ENCODE assay signal across 11 mouse cellular contexts in genomic region chr9:70890736-70891135, GRCm38 (mm10).
DNase-seq lines count a peak whose midpoint lies in the region; ATAC-seq and TF ChIP-seq lines count a peak whose summit lies in the region.
"Had no signal": no experiment of that assay in that cellular context is flagged by ENCODE, and none has a peak within 500 bp of the region (broad histone marks: within the 10 kb centered on the region; RNA-seq: fewer than 3 reads in every experiment).

No protein-coding gene starts in this region.

- H3K27me3 ChIP-seq in kidney, adult 2 months (replicated peaks; ENCODE audit: control insufficient read depth, insufficient read depth, low read length), result no peaks in the 10 kb centered on the region
- H3K27me3 ChIP-seq in midbrain, embryonic 11.5 days (ENCODE audit: control insufficient read depth, insufficient read depth, low read length), result no peaks in the 10 kb centered on the region
- no peaks in the 10 kb centered on the region for H3K27me3 ChIP-seq in midbrain, embryonic 16.5 days (ENCODE audit: control insufficient read depth, insufficient read depth, low read depth, low read length)
- H3K27me3 ChIP-seq in liver, embryonic 14.5 days (ENCODE audit: control insufficient read depth, insufficient read depth, low read length), result no peaks in the 10 kb centered on the region
- H3K27me3 ChIP-seq: embryonic facial prominence, embryonic 13.5 days; forebrain, embryonic 12.5 days had no signal

- peak; percentile 30 for DNase-seq in kidney, adult 2 months
- DNase-seq in kidney, adult 9 months, result no peak
- peak; percentile 33 for DNase-seq in midbrain, embryonic 11.5 days (ENCODE audit: low spot score, missing footprints)
- no peak for DNase-seq in liver, embryonic 14.5 days (ENCODE audit: low read depth in 3 of 3, low spot score in 3 of 3)
- peak; percentile 83 for DNase-seq in testis, postnatal 10 days (ENCODE audit: low spot score)
- DNase-seq: cerebellum, postnatal 36 days; right cerebral cortex, postnatal 14 days had no signal

- no peak for TF ChIP-seq POLR2A in kidney, adult 2 months (IDR thresholded peaks at IDR 0.05; ENCODE audit: low read depth, low read length)

- no peaks in the 10 kb centered on the region for H3K36me3 ChIP-seq in kidney, adult 2 months (ENCODE audit: control insufficient read depth, insufficient read depth, low read length)
- H3K36me3 ChIP-seq in midbrain, embryonic 11.5 days (ENCODE audit: control insufficient read depth, insufficient read depth, low read length), result no peaks in the 10 kb centered on the region
- H3K36me3 ChIP-seq in midbrain, embryonic 16.5 days (ENCODE audit: control insufficient read depth, insufficient read depth, low read length), result no peaks in the 10 kb centered on the region
- no peaks in the 10 kb centered on the region for H3K36me3 ChIP-seq in liver, embryonic 14.5 days (replicated peaks; ENCODE audit: control insufficient read depth, insufficient read depth, low read depth)
- H3K36me3 ChIP-seq: embryonic facial prominence, embryonic 13.5 days; forebrain, embryonic 12.5 days had no signal

- H3K4me1 ChIP-seq in kidney, adult 2 months (ENCODE audit: control insufficient read depth, insufficient read depth, low read length), result 0 out of 2 replicates have a peak, but pooled peaks cover 4% of the 10 kb centered on the region
- H3K4me1 ChIP-seq in midbrain, embryonic 11.5 days (ENCODE audit: control insufficient read depth, insufficient read depth, low read length), result no peaks in the 10 kb centered on the region
- H3K4me1 ChIP-seq in midbrain, embryonic 16.5 days (ENCODE audit: control insufficient read depth, insufficient read depth, low read length), result no peaks in the 10 kb centered on the region
- H3K4me1 ChIP-seq in liver, embryonic 14.5 days (replicated peaks; ENCODE audit: control insufficient read depth in 2 of 2, insufficient read depth in 2 of 2, low read length in 1 of 2), result peaks cover 30 to 55% of the 10 kb centered on the region in 2 experiments
- H3K4me1 ChIP-seq: forebrain, embryonic 12.5 days had no signal

- no peak overlapping the region for H3K9ac ChIP-seq in midbrain, embryonic 11.5 days (ENCODE audit: low read length)
- H3K9ac ChIP-seq in midbrain, embryonic 16.5 days (ENCODE audit: low read depth, low read length), result no peak overlapping the region
- no peak overlapping the region for H3K9ac ChIP-seq in liver, embryonic 14.5 days (replicated peaks)
- H3K9ac ChIP-seq: embryonic facial prominence, embryonic 13.5 days; forebrain, embryonic 12.5 days had no signal

- no peak overlapping the region for H3K27ac ChIP-seq in kidney, adult 2 months (ENCODE audit: insufficient read depth, low read depth, low read length)
- H3K27ac ChIP-seq in midbrain, embryonic 11.5 days (ENCODE audit: low read depth, low read length), result no peak overlapping the region
- H3K27ac ChIP-seq in midbrain, embryonic 16.5 days (ENCODE audit: low read length), result no peak overlapping the region
- peak overlapping the region; percentile 1 for H3K27ac ChIP-seq in liver, embryonic 14.5 days
- H3K27ac ChIP-seq: embryonic facial prominence, embryonic 13.5 days; forebrain, embryonic 12.5 days had no signal

- no peak for ATAC-seq in midbrain, embryonic 11.5 days (ENCODE audit: low FRiP score)
- no peak for ATAC-seq in midbrain, embryonic 16.5 days
- no peak for ATAC-seq in liver, embryonic 14.5 days (ENCODE audit: insufficient read depth)
- ATAC-seq in activated CD4-positive, CD25-positive, alpha-beta regulatory T cell, adult 4 months, result no peak

- no peak for TF ChIP-seq EP300 in liver, embryonic 14.5 days (IDR thresholded peaks at IDR 0.05; ENCODE audit: low read depth)

- 88% methylated on average over 7 of the region's 7 CpGs for WGBS in kidney, adult 2 months
- 87% methylated on average over 7 of the region's 7 CpGs for WGBS in midbrain, embryonic 11.5 days
- 85% methylated on average over 7 of the region's 7 CpGs for WGBS in midbrain, embryonic 16.5 days
- WGBS in liver, embryonic 14.5 days (ENCODE audit: insufficient replicate concordance), result 76% methylated on average over 7 of the region's 7 CpGs

- TF ChIP-seq CTCF in kidney, adult 2 months (conservative IDR thresholded peaks at IDR 0.05; ENCODE audit: insufficient read depth, insufficient read length, low read depth, low read length), result no peak
- no peak for TF ChIP-seq CTCF in liver, embryonic 14.5 days (IDR thresholded peaks at IDR 0.05; ENCODE audit: low read depth)

- H3K9me3 ChIP-seq in midbrain, embryonic 11.5 days (ENCODE audit: control insufficient read depth, low read length), result no peaks in the 10 kb centered on the region
- H3K9me3 ChIP-seq in midbrain, embryonic 16.5 days (replicated peaks; ENCODE audit: control insufficient read depth, low read length, poor library complexity, severe bottlenecking), result no peaks in the 10 kb centered on the region
- no peaks in the 10 kb centered on the region for H3K9me3 ChIP-seq in liver, embryonic 14.5 days (ENCODE audit: control insufficient read depth, low read length)
- H3K9me3 ChIP-seq: embryonic facial prominence, embryonic 13.5 days; forebrain, embryonic 12.5 days had no signal

- no peak overlapping the region for H3K4me3 ChIP-seq in kidney, adult 2 months (ENCODE audit: insufficient read depth, low read depth, low read length)
- H3K4me3 ChIP-seq in midbrain, embryonic 11.5 days (ENCODE audit: low read depth, low read length), result no peak overlapping the region
- no peak overlapping the region for H3K4me3 ChIP-seq in midbrain, embryonic 16.5 days (ENCODE audit: low read depth, low read length)
- H3K4me3 ChIP-seq in liver, embryonic 14.5 days (ENCODE audit: insufficient read depth in 1 of 2, low read depth in 2 of 2, low read length in 2 of 2), result no peak overlapping the region
- H3K4me3 ChIP-seq: embryonic facial prominence, embryonic 13.5 days; forebrain, embryonic 12.5 days had no signal

- no peak overlapping the region for H3K4me2 ChIP-seq in midbrain, embryonic 11.5 days
- H3K4me2 ChIP-seq in midbrain, embryonic 16.5 days (ENCODE audit: low read length), result no peak overlapping the region
- H3K4me2 ChIP-seq in liver, embryonic 14.5 days (ENCODE audit: low read depth), result no peak overlapping the region
- H3K4me2 ChIP-seq: embryonic facial prominence, embryonic 13.5 days; forebrain, embryonic 12.5 days had no signal

Comparison
In these comparisons a context has a peak if more than half of its experiments do, and no peak if none do; other contexts are left out.
1. DNase-seq: peak in kidney, adult 2 months (single experiment), midbrain, embryonic 11.5 days (single experiment) and testis, postnatal 10 days (single experiment); none in kidney, adult 9 months (single experiment) and liver, embryonic 14.5 days (0 of 3).